Mouse (Mus musculus) forebrain, embryonic 12.5 days (tissue): ENCODE data around the gene Mrap. TPM values are rescaled to one million over a fixed set of nuclear protein-coding genes. Genes with fewer than 3 reads are reported as not detected.

Experiments used
- ATAC-seq: fragments of 200-750 bp; cut with Nextera tagmentation; 2 replicates; pipeline ENCODE4 v1.8.0; 2017; ENCODE audit warnings: moderate TSS enrichment; ENCODE audit not compliant: low FRiP score
- H3K27ac ChIP-seq: fragments of 300-500 bp; sonication (generic); 2 replicates; pipeline ENCODE4 v1.5.1; 2016; ENCODE audit warnings: mild to moderate bottlenecking
- H3K27me3 ChIP-seq: fragments of 300-500 bp; sonication (generic); 2 replicates; pipeline ENCODE4 v1.6.1; 2016; ENCODE audit warnings: mild to moderate bottlenecking
- H3K36me3 ChIP-seq: fragments of 300-500 bp; sonication (generic); replicated peaks from 2 replicates; pipeline ENCODE4 v1.6.1; 2016; ENCODE audit warnings: mild to moderate bottlenecking
- H3K4me1 ChIP-seq: fragments of 300-500 bp; sonication (generic); 2 replicates; pipeline ENCODE4 v1.6.1; 2016
- H3K4me2 ChIP-seq: fragments of 300-500 bp; sonication (generic); 2 replicates; pipeline ENCODE4 v1.6.1; 2016; ENCODE audit warnings: mild to moderate bottlenecking, moderate library complexity
- H3K4me3 ChIP-seq: fragments of 300-500 bp; sonication (generic); replicated peaks from 2 replicates; pipeline ENCODE4 v1.5.1; 2016; ENCODE audit warnings: mild to moderate bottlenecking
- H3K9ac ChIP-seq: fragments of 300-500 bp; sonication (generic); 2 replicates; pipeline ENCODE4 v1.6.1; 2016; ENCODE audit warnings: mild to moderate bottlenecking
- H3K9me3 ChIP-seq: fragments of 300-500 bp; sonication (generic); 2 replicates; pipeline ENCODE4 v1.6.1; 2016
- WGBS: fragments of 180-500 bp; shearing (Covaris S2); methylation state at CpG from one replicate; pipeline ENCODE4 v1.1.7; 2016; 5-methylcytosine and 5-hydroxymethylcytosine counted together
- polyA plus RNA-seq: library from polyadenylated mRNA; unstranded; fragments of >200 nt; fragmentation: Nextera tagmentation; extraction: Ambion mirVana; gene quantifications from 2 replicates; pipeline ENCODE4 v1.2.1, GENCODE M21; 2016

The Mrap gene
- polyA plus RNA-seq, 1 experiment from 2014 or later, result not detected

DNA sequence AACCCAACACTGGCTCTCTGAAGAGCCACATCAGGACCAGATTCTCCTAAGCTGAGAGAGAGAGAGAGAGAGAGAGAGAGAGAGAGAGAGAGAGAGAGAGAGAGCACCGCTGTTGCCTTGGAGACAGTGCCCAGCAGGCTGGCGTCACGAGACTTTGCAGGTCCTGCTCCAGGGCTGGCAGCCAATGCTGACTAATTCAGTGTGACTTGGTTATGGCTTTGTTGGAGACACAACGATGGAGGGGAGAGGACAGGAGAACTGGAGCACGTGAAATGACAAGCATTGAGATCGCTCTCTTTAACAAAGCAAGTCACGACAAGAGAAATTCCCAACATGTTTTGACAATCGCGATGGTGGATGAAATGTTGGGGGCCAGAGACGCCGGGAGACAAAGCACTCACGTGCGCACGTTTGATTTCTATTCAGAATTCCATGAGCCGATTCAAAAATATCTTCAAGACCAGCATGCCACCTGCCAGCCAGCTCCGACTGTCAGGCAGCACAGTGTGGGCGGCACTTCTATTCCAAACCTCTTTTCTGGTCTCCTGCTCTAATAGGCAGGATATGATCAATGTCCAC lies 28.2 kb upstream of the Mrap start:
- Histone ChIP-seq H3K9ac (0 out of 2 replicates have a peak overlapping the region, but pooled peaks have one; percentile 29), H3K9me3 (no peaks in the 10 kb centered on the region), H3K4me3 (peak overlapping the region; percentile 17; the same call in 1 of the 2 replicates), H3K4me1 (peaks cover 32% of the 10 kb centered on the region), H3K4me2 (peak overlapping the region; percentile 46), H3K36me3 (no peaks in the 10 kb centered on the region), H3K27ac (peak overlapping the region; percentile 76), H3K27me3 (peaks cover 14% of the 10 kb centered on the region; the same call in 1 of the 2 replicates)
- peak; percentile 87 for ATAC-seq
- WGBS, result 23% methylated on average over 17 of the region's 17 CpGs

GRCm38 (mm10) chr16:90710313-90710712 lies 27.7 kb upstream of the Mrap start:
- WGBS, result 76% methylated on average over 12 of the region's 12 CpGs
- Histone ChIP-seq H3K27ac (peak overlapping the region; percentile 76), H3K4me3 (peak overlapping the region; percentile 17; the same call in 1 of the 2 replicates), H3K27me3 (peaks cover 14% of the 10 kb centered on the region; the same call in 1 of the 2 replicates), H3K4me2 (peak overlapping the region; percentile 46), H3K9me3 (no peaks in the 10 kb centered on the region), H3K36me3 (no peaks in the 10 kb centered on the region), H3K9ac (0 out of 2 replicates have a peak overlapping the region, but pooled peaks have one; percentile 29), H3K4me1 (peaks cover 32% of the 10 kb centered on the region)
- ATAC-seq, result no peak

DNA sequence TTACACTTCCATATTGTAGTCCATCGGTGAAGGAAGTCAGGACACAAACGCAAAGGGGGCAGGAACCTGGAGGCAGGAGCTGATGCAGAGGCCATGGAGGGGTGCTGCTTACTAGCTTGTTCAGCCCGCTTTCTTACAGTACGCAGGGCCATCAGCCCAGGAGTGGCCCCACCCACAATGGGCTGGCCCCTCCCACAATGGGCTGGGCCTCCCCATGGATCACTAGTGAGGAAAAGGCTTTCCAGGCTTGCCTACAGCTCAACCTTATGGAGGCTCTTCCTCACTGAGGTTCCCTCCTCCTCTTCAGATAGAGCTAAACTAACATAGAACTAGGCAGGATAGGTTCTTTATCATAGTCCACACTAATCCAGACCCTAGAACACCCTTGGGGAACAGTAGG lies 14.0 kb upstream of the Mrap start:
- no peaks in the 10 kb centered on the region for H3K9me3 ChIP-seq
- no peak overlapping the region for H3K27ac ChIP-seq
- H3K4me3 ChIP-seq, result no peak overlapping the region
- H3K36me3 ChIP-seq, result peaks cover 52% of the 10 kb centered on the region
- 100% methylated on average over 4 of the region's 4 CpGs for WGBS
- no peak for ATAC-seq
- no peak overlapping the region for H3K9ac ChIP-seq
- no peaks in the 10 kb centered on the region for H3K27me3 ChIP-seq
- H3K4me1 ChIP-seq, result peaks cover 11% of the 10 kb centered on the region
- no peak overlapping the region for H3K4me2 ChIP-seq

DNA sequence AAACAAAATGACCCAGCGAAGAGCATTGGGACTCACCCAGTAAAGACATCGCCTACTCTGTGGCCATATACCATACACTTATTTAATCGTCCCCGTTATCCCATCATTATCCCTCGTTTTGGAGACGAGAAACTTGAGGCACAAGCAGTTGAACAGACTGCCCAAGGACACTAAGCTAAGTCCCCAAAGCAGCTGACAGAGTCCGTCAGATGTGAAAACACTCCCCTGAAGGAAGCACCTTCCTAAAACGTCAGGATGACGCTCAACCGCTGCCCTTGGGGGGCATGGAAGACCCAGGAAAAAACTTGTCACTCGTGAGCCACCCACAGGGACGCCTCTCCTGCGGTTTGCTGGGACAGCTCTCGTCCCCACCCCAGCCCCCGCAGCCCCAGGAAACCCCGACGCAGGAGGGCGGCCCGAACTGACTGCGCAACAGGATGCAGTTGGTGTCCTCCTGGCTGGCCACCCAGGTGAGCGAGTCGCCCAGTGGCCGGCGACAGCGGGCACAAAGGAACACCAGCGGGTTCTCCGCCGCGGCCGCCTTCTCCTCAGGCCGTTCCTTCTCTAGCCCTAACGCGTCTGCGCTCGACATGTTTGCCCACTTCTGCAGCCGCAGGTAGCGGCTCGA lies 11.3 kb upstream of the Mrap start:
- ATAC-seq, result no peak; the same call in none of the 2 replicates
- Histone ChIP-seq H3K36me3 (peaks cover 31% of the 10 kb centered on the region), H3K4me2 (peak overlapping the region; percentile 83), H3K9ac (peak overlapping the region; percentile 75), H3K4me3 (peak overlapping the region; percentile 79), H3K27me3 (no peaks in the 10 kb centered on the region), H3K27ac (no peak overlapping the region), H3K4me1 (peaks cover 11% of the 10 kb centered on the region), H3K9me3 (no peaks in the 10 kb centered on the region)
- 8% methylated on average over 38 of the region's 38 CpGs for WGBS

DNA sequence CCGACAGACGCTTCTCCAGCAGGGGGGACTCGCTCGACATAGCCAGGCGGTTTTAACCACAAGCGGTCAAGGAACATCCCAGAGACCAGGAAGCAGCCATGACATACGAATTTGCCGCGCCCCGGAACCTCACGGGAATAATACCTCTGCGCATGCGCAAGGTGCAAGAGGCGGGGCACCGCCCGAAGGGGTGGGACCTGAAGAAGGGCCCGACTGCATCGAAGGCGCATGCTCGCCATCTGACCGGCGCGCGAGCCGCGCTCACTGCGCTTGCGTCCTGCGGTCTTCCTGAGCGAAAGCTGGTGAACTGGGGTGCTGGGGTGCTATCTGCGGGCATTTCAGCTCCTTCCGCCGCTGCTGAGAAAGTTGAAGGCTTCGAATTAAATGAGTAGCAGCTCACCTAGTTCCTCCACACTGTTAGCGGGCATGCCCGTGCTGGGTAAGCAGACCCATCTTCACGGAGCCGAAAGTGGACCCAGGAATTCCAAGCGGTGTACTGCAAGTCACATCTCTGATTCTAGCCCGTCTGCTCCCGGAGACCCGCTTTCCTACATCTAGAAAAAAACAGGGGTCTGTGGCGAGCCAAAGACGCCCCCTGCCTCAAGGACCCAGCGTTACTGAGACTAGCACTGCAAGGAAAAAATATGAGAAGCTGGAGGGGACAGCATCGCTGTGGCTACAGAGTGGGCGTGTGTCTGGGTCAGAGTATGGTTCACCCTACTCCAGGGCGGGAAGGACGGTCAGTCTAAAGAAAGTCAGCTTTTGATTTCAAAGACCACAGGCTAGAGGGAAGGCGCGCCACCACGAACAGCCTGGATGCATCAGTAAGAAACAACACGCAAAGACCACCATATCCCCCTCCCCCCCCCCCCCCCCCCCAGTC lies 10.5 kb upstream of the Mrap start, which contains the start of gene Mis18a:
Mis18a (minus strand) TSS at position 172 of the 883 bp plus-strand sequence.
- peak; percentile 97 for ATAC-seq
- H3K4me3 ChIP-seq, result peak within 1 kb of the TSS; percentile 79
- peaks cover 11% of the 10 kb centered on the region for H3K4me1 ChIP-seq
- peak within 1 kb of the TSS; percentile 83 for H3K4me2 ChIP-seq
- peak within 1 kb of the TSS; percentile 75 for H3K9ac ChIP-seq
- WGBS, result 1% methylated on average over 53 of the region's 53 CpGs
- H3K36me3 ChIP-seq, result peaks cover 23% of the 10 kb centered on the region
- no peaks in the 10 kb centered on the region for H3K27me3 ChIP-seq
- peak within 1 kb of the TSS; percentile 83 for H3K27ac ChIP-seq
- H3K9me3 ChIP-seq, result no peaks in the 10 kb centered on the region

DNA sequence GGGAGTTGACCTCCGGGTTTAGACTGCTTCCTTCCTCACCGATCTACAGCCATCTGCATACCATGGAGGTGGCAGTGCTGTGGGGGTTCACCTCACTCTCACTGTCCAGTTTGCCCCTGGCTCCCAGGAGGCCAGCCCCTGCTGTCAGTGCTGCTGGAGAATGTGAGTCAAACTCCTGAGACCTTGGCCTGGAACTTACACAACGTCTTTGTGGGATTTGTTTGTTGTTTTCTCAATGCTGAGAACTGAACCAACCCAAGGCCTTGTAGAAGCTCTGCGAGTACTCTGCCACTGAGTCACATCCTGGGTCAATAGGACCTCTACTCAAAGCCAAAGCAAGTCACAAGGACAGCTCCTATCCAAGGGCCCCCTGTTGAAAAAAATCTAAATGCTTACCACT lies 2.4 kb upstream of the Mrap start:
- Histone ChIP-seq H3K4me3 (no peak overlapping the region), H3K27ac (no peak overlapping the region), H3K9me3 (no peaks in the 10 kb centered on the region), H3K36me3 (no peaks in the 10 kb centered on the region), H3K4me1 (no peaks in the 10 kb centered on the region), H3K27me3 (no peaks in the 10 kb centered on the region), H3K4me2 (no peak overlapping the region), H3K9ac (no peak overlapping the region)
- 77% methylated on average over 4 of the region's 4 CpGs for WGBS
- no peak for ATAC-seq

DNA sequence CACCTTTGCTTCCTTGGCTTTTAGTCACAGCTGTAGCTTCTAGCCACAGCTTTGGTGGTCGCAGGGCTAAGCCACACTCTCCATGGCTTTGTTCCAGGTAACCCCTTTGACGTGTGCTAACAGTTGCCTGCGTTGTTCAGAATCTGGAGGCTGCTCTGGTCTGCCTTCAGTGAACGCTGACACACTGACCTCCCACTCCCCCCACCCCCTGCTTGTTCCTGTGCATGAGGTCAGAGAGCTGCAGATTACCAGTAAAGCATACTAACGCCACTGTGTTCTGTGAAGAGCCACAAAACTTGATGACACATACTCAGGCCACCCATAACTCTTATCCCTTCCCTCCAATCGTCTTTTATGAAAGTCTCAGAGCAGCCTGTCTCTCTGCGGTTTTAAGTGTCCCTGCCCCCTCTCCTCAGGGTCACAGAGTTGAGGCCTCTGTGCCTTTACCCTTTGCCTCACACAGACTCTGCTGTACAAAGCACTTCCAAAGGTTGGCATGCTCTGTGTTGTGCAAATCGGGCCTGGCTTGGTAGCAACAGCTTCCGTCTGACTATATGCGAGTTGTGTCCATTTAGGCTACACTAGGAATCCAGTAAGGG lies 1.2 kb upstream of the Mrap start:
- H3K36me3 ChIP-seq, result no peaks in the 10 kb centered on the region
- no peak overlapping the region for H3K4me2 ChIP-seq
- no peak overlapping the region for H3K9ac ChIP-seq
- H3K9me3 ChIP-seq, result no peaks in the 10 kb centered on the region
- H3K4me1 ChIP-seq, result no peaks in the 10 kb centered on the region
- no peak overlapping the region for H3K27ac ChIP-seq
- ATAC-seq, result no peak
- WGBS, result 79% methylated on average over 10 of the region's 10 CpGs
- H3K4me3 ChIP-seq, result no peak overlapping the region
- no peaks in the 10 kb centered on the region for H3K27me3 ChIP-seq

DNA sequence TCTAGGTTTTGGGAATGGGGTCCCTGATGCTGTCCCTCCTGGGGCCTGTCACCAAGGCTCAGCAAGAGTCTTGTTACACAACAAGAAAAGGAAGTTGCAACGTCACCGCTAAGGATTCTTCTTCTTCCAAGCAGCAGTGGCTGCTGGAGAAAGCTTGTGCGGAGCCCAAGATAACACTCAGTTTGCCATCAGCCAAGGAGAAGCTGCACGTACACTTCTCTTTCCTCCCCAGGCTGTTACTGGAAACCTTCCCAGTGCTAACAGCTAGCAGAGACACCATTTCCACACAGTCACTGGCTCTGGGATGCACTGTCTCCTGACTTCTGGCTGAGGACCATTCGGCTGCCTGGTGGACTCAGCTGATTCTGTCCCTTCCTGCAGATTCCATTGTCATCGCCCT lies 9.1 kb downstream of the Mrap start:
- H3K27ac ChIP-seq, result no peak overlapping the region
- H3K4me1 ChIP-seq, result no peaks in the 10 kb centered on the region
- no peak for ATAC-seq
- no peaks in the 10 kb centered on the region for H3K9me3 ChIP-seq
- no peak overlapping the region for H3K4me3 ChIP-seq
- H3K9ac ChIP-seq, result no peak overlapping the region
- no peaks in the 10 kb centered on the region for H3K27me3 ChIP-seq
- H3K4me2 ChIP-seq, result no peak overlapping the region
- peaks cover 10% of the 10 kb centered on the region for H3K36me3 ChIP-seq
- 92% methylated on average over 6 of the region's 6 CpGs for whole genome bisulfite sequencing

DNA sequence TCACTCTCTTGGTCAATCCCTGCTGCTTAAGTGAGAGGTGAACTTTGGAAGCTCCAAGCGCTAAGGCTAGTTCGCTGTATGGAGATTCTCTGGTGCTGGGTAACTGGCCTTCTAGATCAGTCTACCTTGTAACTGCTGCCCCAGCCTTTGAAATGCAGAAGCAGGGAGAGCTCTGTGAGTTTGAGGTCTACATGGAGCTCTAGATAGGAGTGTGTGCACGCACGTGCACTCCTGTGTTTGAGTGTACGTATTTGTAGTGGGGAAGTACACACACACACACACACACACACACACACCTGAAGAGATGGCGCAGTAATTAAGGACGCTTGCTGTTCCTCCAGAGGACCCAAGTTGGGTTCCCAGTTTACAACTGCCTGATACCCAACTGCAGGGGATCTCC lies 10.2 kb downstream of the Mrap start:
- WGBS, result 99% methylated on average over 7 of the region's 7 CpGs
- Histone ChIP-seq H3K4me2 (no peak overlapping the region), H3K4me1 (no peaks in the 10 kb centered on the region), H3K27ac (no peak overlapping the region), H3K9ac (no peak overlapping the region), H3K9me3 (no peaks in the 10 kb centered on the region), H3K4me3 (no peak overlapping the region), H3K36me3 (peaks cover 21% of the 10 kb centered on the region), H3K27me3 (no peaks in the 10 kb centered on the region)
- no peak for ATAC-seq

GRCm38 (mm10) chr16:90753386-90753941 lies 15.5 kb downstream of the Mrap start:
- no peaks in the 10 kb centered on the region for H3K27me3 ChIP-seq
- no peak overlapping the region for H3K27ac ChIP-seq
- H3K9ac ChIP-seq, result no peak overlapping the region
- peaks cover 48% of the 10 kb centered on the region for H3K36me3 ChIP-seq
- no peaks in the 10 kb centered on the region for H3K4me1 ChIP-seq
- no peaks in the 10 kb centered on the region for H3K9me3 ChIP-seq
- no peak overlapping the region for H3K4me3 ChIP-seq
- no peak for ATAC-seq
- H3K4me2 ChIP-seq, result no peak overlapping the region
- WGBS, result 97% methylated on average over 13 of the region's 13 CpGs

DNA sequence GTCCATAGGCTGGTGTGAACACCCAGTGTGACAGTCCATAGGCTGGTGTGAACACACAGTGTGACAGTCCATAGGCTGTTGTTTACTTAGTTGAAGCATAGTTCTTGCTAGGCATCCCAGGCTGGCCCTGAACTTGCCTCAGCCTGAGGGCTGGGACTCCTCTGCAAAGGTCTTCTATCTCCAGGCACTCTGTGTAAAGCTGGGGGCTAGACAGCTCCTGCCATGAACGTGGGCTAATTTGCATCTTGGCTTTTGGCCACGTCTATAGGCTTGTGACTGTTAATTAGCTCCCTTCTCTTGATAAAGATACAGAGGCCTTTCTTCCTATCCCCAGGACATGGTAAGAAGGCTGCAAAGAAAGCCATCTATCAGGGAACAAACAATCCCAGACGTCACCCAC lies 21.3 kb downstream of the Mrap start:
- H3K9me3 ChIP-seq, result no peaks in the 10 kb centered on the region
- no peaks in the 10 kb centered on the region for H3K4me1 ChIP-seq
- H3K4me3 ChIP-seq, result no peak overlapping the region
- no peak overlapping the region for H3K9ac ChIP-seq
- no peak overlapping the region for H3K4me2 ChIP-seq
- 52% methylated on average over 3 of the region's 3 CpGs for WGBS
- peaks cover 60% of the 10 kb centered on the region for H3K36me3 ChIP-seq
- no peaks in the 10 kb centered on the region for H3K27me3 ChIP-seq
- no peak for ATAC-seq
- no peak overlapping the region for H3K27ac ChIP-seq

- Histone ChIP-seq H3K9me3 (no peaks in the 10 kb centered on the region), H3K4me2 (no peak overlapping the region), H3K4me1 (no peaks in the 10 kb centered on the region), H3K27ac (no peak overlapping the region), H3K36me3 (peaks cover 59% of the 10 kb centered on the region), H3K27me3 (no peaks in the 10 kb centered on the region), H3K9ac (no peak overlapping the region), H3K4me3 (no peak overlapping the region)
- 90% methylated on average over 4 of the region's 4 CpGs for WGBS
- no peak for ATAC-seq
These were observed 22.5 kb downstream of the Mrap start for GRCm38 (mm10) chr16:90760515-90760914.
